Mouse (Mus musculus) small intestine, adult 2 months (tissue): ENCODE data around the gene Tspear.

ENCODE experiments used
- CTCF ChIP-seq: fragments of 200-500 bp; IDR thresholded peaks from 2 replicates; pipeline ENCODE4 v1.5.1; 2012; ENCODE audit warnings: low read depth, mild to moderate bottlenecking, control low read depth, inconsistent platforms, low read length, moderate library complexity, mixed read lengths; ENCODE audit not compliant: insufficient replicate concordance, insufficient read length; ENCODE audit errors: extremely low read depth
- POLR2A ChIP-seq: fragments of 200-500 bp; IDR thresholded peaks from 2 replicates; pipeline ENCODE4 v1.6.1; 2012; ENCODE audit warnings: low read depth, mild to moderate bottlenecking, control low read depth, inconsistent platforms, low read length, moderate library complexity

DNA sequence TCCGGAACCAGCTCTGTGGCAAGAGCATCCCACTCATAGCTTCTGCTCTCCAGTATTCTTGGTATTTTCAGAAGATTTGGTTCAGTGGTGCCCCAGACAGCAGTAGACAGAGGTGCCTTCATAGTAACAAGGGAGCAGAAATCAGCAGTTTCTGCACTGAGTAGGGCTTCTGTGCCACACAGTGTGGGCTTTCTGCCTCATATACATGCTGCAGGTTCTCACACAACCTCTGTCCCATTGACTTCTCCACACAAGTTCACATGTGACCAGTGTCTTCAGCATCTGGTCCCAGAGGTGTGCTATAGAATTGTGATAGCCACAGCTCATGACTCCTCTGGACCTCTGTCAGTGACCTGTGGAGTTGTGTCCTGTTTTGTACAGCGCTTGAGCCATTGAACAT is 102.3 kb downstream of the Tspear start:
- no peak for TF ChIP-seq POLR2A
- no peak for TF ChIP-seq CTCF
